Mouse (Mus musculus) cerebellum, postnatal 25 days (tissue): ENCODE measurements around the gene Hmgb1.

Experiments used
- DNase-seq, 2 experiments: peaks; one replicate each; pipeline ENCODE4 v3.0.0; 2021; ENCODE audit warnings: mixed read lengths in 2 of 2

Gene Hmgb1

DNA sequence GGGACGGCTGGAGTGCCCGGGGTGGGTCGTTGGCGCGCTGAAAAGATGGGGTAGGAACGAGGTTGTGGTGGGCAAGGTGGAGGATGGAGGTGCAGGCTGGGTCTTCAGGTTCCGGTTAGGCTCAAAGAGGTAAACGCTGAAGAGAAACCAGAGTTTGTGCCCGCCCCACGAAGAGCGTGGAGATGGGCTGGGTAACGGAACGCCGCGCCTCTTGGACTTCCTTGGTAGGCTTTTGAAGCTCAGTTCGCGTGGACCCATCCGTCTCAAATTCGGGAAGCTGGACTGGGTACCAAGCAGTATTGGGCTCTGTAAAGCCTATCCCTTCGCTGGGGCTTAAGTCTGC is 526 bp upstream of the Hmgb1 start:
- peak in 1 of 2 experiments; percentile 63 for DNase-seq

DNA sequence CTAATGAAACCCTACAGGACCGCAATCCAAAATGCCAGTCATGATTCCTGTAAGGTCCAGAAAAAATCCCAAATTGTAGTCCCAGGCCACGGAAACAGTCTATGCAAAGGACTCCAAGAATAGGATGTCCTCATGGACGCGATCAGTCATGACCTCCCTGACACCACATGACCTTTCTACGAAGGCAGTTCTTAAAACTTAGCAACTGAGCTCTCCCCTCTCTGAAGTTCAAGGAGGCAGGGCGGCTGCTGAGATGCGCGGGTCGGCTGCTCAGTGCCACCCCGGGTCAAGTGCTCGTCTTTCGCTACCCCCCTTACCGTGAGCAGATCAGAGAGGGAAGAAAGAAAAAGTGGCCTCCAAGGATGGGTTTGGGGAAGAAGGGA is 577 bp downstream of the Hmgb1 start:
- DNase-seq = no peak

DNA sequence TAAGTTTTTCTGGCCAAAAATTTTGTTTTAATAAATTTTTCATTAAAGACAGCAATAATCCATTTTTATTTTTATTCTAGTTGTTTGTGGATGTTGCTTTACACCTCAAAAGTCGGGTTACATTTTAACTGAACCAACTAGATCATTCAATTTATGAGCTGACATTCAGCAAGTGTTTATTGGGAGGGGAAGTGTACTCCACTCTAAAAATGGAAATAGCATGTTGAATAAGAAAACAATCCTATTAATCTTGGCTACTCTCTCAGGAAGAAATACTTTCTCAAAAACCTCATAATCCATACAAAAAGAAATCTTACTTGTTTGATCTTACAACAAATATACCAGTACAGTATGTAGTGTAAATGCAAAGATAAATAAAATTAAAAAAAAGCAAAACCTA is 1.2 kb downstream of the Hmgb1 start:
- no peak for DNase-seq

DNA sequence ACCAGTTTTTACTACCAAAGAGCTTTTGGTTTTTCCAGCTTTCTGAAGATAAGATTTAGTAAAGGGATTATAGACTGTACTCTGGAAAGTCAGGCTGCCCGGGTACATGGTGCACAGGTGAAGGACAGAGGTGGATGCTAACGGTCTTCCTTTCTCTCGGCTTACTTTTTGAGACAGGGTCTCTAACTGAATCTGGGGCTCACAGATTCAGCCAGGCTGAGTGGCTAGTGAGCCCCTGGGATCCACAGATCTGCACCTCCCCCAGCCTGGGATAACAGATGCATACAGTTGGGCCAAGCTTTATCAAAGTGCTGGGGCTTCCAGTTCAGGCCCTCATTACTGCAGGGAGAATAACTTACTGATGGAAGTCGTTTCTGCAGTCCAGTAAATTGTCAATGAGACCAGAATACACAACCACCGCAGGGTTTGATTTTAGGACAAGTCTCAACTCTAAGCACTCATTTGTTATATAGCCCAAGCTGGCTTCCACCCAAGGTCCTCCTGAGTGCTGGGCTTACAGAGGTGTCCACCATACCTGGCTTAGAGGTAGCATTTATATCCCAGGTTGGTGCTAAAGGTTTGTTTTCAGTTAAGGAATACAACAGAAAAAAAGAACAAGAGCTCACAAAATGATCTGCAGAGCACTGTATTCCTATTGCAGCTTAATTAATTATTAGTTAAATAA is 2.0 kb downstream of the Hmgb1 start:
- peak in 1 of 2 experiments; percentile 18 for DNase-seq

DNA sequence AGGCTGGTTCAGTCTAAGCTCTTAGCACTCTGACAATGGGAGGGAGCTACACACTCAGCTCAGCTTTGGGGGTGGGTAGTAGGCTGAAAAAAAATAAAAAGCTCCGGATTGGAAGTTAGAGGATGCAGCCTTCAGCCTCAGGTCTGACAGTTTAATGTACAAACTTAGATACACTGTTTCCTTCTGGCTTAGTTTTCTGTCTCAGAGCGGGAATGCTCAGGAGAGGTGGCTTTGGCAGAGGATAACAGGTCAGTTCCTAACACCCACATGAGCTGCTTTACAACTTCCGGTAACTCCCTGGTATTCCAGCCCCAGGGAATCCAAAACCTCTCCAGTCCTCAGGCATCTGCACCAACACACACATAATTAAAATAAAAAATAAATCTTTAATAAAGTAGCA is 4.5 kb downstream of the Hmgb1 start:
- no peak for DNase-seq

DNA sequence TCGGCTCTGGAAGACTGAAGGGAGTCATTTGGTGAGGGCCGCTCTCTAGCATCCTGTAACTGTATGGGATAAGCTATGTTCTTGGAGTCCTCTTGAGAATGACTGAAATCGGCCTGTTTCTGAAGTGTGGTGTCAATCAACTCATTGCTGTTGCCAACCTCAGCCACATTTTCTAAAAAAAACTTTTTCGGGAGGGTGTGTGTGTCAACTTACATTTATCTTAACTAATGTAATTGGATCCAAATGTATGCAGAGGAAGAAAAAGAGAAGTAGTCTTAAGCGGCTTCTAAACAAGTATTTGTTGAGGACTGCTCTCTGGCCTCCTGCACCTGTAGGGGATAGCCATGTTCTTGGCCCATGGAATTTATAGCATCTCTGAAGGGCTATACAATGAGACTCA is 6.2 kb downstream of the Hmgb1 start:
- no peak for DNase-seq

DNA sequence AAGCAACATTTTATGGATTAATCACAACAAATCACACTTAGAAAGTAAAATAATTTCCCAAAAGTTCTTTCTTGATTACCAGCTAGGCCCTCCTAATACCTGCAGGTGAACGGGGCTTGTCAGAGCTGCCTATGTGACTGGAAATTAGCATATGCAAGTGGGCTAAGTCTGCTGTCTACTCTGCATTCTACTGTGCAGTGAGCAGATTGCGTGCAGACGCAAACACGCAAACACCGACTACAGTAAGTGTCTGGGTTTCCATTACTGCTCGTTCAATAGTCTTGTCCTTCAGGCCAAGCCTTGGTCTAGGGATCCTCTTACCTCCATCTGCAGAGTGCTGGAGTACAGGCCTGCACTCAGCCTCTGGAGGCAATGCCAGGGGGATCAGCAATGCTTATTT is 8.6 kb downstream of the Hmgb1 start:
- DNase-seq = no peak

DNA sequence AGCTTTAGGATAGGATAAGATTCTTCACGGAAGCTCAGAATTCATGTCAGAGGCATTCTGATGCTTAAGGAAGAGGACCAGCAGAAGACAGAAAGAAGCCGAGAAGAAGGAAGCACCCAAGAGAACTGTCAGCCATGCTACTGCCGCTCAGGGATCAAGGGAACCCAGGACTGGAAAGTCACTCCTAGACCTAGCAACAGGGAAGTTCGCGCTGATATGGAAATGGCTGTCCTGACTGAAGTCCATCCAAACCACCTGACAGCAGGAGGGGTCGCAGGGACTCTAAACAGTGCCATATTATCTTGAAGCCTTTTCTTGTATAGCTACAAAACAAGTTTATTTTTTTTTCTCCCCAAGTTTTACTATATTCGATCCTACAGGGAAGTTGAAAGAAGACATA is 9.8 kb downstream of the Hmgb1 start:
- no peak for DNase-seq

DNA sequence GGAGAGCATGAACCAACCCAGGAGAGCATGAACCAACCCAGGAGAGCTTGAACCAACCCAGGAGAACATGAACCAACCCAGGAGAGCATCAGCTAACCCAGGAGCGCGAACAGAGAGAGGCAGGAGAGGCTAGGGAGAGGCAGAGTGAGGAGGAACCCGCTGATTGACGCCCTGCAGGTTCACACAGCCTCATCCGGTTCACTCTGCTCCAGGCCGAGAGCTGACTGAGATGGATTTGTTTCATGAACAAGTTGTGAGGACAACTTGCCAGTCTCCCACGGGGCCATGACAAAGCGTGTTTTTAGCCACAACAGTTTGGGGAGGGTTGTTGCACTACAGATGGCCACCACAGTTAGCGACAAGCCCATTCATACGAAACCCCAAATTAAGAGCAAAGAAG is 12.0 kb downstream of the Hmgb1 start:
- no peak for DNase-seq

DNA sequence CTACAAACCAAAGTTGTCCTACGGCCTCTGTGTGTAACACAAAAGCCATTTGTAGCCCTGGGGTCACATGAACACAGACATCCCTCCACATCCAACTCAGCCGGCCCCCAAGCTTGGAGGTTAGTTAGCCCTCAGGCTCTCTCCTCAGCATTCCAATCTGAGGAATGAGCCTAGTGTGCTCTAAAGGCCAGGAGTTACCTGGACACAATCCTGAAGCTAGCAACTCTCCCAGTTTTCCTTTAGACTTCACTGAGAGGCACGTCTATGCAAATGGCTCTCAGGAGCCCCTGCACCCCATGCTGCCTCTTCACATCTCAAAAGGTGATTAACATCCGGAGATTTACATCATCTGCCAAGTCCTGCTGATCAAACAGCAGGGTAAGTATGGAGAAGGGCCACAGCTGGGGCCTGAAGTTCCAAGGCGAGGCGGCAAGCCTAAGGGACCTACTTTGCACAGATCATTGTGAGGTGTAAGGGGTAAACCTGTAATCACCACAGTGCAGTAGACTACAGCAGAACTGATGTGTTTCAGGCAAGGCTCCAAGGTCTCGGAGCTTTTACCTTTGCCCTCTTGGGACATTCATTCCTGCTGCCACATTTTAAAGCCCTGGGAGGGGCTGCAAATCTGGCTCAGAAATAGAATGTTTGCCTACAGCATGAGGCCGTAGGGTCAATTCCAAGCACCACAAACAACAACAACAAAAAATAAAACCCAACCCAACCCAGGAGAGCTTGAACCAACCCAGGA is 13.3 kb downstream of the Hmgb1 start:
- no peak for DNase-seq

DNA sequence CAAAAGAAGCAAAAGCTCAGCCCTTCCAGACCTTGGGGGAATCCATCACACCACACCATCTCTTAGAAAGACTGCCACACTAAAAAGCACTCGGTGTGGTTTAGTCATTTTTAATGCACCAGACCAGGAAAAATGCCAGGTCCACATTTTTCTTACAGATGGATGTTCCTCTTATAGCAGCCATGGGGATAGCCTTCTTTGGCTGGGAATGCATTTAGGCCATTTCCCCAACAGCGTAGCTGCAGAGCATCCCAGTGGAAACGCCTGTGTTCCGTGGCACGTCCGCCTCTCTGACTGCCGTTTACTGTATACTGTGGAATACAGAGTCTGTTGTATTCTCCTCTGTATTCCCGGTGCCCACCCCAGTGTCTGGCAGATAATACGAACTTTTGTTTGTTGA is 15.5 kb downstream of the Hmgb1 start:
- DNase-seq = peak; percentile 16 to 27

DNA sequence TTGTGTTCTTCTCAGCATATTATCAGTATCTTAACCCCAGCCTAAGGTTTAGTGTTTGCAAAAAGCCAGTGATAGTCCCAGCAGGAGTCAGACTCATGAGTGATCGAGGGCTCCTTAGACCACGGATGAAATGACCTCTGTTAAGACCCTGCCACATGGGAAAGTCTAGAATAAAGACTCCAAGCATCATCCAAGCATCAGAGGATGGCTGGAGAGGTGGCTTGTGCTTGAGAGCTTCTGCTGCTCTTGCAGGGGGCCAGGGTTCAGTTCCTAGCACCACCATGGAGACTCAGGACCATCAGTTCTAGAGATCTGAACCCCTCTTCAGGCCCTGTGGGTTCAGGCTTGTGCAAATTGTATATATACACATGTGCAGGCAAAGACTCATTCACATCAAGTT is 16.2 kb downstream of the Hmgb1 start:
- no peak for DNase-seq

DNA sequence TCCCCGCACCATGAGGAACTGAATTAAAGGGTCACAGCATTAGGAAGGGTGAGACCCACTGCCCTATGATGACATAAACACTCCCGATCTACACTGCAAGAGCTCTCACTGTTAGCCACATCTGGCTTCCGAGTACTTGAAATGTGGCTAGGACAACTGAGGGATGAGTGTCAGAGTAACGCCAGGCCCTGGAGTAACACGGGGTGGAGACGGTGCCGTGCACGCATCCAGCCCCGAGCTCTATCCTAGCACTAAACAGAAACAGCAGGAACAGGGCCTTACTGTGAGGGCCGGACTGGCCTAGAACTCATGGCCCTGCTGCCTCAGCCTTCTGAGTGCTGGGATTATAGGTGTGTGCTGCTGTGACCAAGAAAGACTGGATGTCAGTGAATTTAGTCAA is 18.3 kb downstream of the Hmgb1 start:
- no peak for DNase-seq

DNA sequence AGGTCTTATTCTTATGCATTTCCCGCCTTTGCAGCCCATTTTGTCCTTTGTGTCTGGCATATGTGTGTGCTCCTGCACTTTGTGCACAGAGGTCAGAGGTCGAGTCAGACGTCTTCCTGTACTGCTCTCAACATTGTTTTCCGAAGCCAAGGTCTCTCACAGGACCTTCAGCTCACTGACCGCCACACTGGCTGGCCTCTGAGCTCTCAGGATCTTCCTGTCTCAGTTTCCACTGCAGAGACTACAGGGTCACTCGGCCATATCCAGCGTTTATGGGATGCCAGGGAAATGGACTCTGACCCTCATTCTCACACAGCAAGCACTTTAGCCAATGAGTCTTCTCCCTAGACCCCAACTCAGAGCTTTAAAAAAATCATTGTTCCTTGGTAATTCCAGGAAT is 19.4 kb downstream of the Hmgb1 start:
- no peak for DNase-seq

DNA sequence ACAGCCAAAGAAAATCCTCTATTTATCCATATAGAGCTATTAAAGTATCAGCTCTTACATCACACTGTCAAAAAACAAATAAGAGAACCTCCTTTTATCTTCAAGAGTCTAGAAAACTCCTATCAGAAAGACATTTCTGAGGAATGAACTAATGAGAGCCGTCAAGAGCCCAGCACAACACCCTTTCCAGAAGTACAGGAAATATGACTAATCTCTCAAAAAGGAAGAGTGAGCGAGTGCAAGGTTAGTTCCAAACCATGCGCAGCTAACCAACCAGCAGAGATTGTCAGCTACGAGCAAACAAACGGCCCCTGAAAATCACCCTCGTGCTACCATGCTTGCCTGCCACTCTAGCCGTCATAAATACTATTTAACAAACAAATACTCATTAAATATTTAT is 21.4 kb downstream of the Hmgb1 start:
- DNase-seq = no peak

DNA sequence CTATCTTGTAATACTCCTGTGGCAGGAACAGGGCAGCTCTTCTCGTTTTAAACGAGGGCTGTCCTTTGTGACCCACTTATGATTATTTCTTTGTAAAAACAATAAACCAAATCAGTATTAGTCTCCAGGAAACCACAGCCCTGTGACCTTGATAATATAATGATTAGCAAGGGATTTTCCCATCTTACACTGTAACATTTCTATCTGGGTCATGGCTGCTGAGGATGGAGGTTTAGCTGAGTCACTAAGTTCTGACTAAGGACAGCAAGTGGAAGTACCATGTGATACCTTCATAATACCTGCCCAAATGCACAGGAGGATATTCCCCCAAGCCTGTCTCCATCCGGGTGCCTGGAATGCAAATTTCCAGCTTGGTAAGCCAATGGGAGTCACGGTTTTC is 23.8 kb downstream of the Hmgb1 start:
- no peak for DNase-seq

DNA sequence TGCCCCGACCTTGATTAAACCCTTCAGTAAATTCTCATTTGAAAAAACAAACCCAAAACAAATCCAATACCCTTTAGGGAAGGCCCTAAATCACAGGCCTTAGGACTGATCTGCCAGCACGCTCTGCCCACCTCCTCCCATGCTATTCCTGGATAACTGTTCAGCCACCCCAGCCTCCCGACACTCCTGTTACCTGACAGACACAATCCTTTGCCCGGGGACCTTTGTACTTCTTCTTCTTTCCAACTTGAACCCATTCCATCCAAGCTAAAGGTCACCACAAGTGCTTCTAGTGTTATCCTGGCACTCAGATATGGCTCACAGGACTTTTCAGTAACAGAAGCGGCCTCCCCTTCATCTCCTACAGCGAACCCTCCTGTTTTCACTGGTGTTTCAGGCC is 25.3 kb downstream of the Hmgb1 start:
- no peak for DNase-seq

DNA sequence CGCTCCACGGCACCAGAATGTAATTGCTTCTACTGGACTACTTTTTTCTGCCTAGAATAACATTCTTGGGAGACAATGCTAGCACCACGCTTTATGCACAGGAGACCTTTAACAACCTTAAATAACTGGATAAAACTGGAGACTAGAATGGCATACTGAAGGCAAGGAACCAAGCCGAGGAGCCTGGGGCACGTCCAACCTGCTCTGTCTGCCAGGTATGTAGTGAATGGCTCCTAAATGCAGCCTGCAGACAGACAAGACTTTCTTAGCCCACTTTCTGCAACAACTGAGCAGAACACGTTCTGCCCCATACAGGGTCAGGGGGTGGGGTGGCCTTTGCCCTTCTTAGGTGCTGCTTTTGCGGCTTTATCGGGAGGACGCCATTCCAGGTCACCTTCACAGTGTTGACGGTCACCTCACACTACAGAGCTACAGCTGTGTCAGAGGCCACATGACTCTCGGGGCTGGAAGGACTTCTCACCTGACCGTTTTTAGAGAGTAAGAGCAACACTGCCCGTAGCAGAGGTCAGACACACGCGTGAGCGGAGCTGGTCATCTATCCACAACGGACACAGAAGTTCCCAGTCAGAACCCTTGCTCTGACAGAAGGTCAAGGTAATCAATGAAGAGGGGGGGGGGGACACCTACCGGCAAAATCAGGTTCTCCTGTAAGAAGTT is 27.3 kb downstream of the Hmgb1 start:
- no peak for DNase-seq

DNA sequence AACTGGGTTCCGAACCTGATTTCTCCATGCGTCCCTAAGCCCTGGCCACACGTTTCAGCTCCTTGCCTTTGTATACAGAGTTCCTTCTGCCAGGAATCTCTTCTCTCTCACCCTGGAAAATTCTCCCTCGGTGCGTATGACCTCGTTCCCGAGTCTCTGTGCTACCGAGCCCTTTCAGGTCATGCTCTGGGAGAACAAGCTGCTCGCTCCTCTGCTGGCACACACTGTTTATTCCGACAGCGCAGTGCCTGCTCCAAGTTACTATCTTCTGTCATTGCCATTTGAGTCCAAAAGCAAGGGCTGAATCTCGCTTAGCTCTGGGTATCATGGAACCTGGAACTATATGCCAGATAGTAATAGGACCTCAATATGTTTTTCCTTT is 31.5 kb downstream of the Hmgb1 start:
- peak; percentile 56 to 64 for DNase-seq

DNA sequence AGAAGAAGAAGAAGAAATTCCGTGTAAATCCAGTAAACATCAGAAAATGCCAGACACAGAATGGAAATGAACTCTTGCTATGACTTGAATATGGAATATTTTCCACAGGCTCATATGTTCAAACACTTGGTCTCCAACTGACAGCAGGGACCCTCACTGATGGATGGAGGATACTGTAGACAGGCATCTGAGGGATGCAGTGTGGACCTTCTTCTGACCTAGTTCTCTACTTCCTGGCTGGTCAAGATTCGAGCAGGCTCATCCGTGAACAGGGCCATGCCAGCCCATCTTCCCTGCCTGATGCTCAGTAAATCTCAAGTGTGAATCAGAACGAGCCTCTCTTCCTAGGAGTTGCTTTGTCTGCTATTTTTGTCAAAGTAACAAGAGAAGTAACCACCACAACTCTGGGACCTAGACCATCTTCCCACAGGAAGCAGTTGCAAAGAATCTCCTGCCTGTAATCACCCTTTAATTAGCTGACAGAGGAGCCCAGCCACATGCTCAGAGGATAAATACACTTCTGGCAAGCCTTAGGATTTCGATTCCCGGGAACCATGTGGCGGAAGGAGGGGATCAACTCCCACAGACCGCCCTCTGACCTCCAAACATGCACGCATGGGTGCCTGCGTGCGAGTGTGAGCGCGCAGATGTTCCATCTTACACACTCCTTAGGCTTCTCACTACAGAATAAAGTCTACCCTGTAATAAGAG is 32.1 kb downstream of the Hmgb1 start:
- DNase-seq = peak in 1 of 2 experiments; percentile 29

DNA sequence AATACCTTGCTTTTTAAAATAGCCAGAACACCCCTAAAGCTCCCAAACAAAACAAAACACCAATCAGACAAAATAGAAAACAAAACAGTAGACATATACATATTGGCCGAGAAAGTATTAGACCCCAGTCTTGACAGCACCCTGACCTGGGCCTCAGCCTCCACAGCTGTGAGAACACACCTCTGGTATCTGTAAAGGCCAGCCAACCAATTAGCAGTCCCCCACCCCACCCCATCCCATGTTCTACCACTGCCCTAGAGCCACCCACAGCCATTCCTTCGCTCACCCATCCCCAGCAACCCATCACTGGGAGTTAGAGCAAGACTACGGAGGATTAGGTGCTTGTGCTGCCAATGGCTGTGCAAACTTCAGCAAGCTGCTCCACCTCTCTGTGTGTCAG is 33.4 kb downstream of the Hmgb1 start:
- no peak for DNase-seq

DNA sequence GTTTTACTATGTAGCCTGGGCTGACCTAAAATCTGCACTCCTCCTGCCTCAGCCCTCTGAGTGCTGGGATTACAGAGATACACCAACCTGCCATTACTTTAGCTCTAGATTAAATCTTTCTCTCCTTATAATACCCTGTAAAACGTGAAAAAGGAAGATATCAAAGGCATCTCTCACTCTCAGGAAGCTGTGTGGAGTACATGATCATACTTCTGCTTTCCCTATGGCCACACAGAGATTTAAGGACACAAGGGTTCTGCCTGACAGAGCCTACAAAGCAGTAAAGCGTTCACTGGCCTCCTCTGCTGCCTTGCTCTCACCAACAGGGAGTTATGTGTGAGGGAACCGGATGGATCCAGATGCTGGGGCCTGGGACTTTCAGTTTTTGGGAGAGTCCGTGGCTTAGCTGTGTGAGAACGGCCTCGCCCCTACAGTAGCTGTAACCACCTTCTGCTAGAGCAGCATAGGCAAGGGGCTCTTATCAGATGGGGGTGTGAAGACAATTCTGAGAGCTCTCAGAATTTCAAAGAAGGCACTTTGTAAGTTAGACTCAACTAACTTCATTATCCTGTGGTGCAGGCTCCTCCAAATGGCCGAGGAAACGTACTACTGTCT is 36.8 kb downstream of the Hmgb1 start:
- no peak for DNase-seq

DNA sequence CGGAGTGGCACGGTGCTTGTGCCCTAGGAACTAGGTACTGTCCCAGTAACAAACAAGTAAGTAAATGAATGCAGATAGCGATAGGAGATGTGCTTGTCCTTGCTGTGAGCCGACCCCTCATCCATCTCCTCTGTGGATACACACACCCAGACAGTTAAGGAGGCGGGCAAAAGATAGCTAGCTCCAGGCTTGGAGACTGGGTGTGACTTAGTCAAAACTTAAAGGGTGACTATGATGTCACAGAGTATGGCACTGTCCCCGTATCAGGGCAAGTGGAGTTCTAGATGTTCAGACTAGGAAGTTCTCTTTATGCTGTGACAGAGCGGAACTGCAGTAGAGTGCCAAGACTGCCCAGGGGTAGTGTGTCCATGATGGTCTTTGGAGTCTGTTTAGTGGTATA is 37.6 kb downstream of the Hmgb1 start:
- no peak for DNase-seq
